Mouse (Mus musculus) small intestine, adult 2 months (tissue): ENCODE measurements around the gene Lypla2.

Source experiments
- CTCF ChIP-seq: fragments of 200-500 bp; IDR thresholded peaks from 2 replicates; pipeline ENCODE4 v1.5.1; 2012; ENCODE audit warnings: low read depth, mild to moderate bottlenecking, control low read depth, inconsistent platforms, low read length, moderate library complexity, mixed read lengths; ENCODE audit not compliant: insufficient replicate concordance, insufficient read length; ENCODE audit errors: extremely low read depth
- POLR2A ChIP-seq: fragments of 200-500 bp; IDR thresholded peaks from 2 replicates; pipeline ENCODE4 v1.6.1; 2012; ENCODE audit warnings: low read depth, mild to moderate bottlenecking, control low read depth, inconsistent platforms, low read length, moderate library complexity

GRCm38 (mm10) chr4:135934708-135935500 lies 37.5 kb downstream of the Lypla2 start:
- TF ChIP-seq CTCF (no peak), POLR2A (no peak)
